Mouse (Mus musculus) right cerebral cortex, postnatal 4 days (tissue): ENCODE measurements around the gene Gas2l3.

ENCODE experiments used
- DNase-seq: peaks from one replicate; pipeline ENCODE4 v3.0.0-alpha.2; 2022

Gene Gas2l3

DNA sequence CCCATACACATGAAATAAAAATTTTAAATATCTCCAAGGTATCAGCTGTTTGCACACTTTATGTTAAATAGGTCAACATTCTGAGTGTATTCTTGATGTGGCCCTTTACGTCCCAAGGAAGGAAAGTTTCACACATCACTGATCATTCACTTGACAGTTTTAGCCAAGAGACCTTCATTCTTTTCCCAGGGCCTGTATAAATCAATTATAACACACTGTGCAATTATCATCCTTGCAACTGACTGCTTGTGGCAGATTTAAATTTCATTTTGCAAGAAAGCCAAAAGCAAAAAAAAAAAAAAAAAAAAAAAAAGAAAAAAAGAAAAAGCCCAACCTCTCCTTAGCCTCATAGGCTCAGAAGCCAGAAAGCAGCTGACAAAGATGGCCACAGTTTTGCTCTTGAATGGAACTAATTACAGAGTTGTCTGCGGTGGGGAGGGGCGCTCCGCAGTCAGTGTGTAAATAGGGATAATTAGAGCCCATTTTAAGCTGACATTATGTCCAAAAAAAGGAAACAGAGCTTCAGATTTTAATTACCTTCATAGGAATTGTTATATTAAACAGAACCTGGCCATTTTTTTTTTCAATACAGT lies 52.1 kb downstream of the Gas2l3 start:
- peak; percentile 17 for DNase-seq

DNA sequence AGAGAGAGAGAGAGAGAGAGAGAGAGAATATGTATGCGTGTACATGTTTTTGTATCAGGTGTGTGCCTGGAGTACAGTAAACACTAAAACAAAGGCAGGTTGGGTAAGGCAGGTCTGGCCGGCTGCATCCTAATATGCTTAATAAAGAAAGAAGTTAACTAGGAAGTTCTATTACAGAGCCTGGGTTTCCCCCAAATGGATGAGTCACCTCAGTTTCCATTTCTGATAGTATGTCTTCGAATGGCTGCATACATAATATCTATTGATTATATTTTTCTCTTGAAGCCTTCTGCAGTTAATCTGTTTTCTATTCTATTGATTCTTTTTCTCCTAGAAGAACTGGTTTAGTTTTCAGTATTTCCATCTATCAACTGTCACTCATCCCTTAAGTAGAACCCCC lies 57.3 kb downstream of the Gas2l3 start:
- no peak for DNase-seq

DNA sequence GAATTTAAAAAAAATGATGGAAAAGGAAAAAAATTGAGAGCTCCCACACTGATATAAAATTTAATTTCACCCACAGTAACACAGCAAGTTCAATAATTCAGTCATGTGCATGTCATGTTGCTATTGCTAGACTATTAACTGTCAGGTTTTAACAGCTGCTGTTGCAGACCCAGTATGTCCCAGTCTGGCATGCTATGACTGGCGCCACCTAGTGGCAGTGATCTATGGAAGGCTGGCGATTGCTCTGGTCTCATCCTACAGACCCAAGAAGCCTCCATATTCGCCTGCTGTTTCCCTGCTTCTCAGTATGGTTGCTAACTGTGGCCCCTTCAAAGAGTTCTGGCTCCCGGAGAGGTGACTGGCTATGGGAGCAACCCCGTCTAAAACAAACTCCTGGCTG lies 60.3 kb downstream of the Gas2l3 start:
- peak; percentile 77 for DNase-seq

DNA sequence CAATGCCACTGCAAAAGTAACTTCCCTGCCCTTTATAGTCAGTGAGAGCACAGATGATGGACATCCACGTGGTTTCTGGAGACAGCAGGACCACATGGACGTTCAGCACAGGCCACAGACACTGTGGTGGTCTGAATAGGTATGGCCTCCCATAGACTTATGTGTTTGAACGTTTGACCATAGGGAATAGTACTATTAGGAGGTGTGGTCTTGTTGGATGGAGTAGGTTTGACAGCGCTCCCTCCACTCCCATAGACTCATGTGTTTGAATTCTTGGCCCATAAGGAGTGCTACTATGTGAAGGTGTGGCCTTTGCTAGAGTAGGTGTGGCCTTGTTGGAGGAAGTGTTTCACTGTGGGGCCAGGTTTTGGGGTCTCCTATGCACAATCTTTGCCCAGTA lies 66.0 kb downstream of the Gas2l3 start:
- DNase-seq: no peak

DNA sequence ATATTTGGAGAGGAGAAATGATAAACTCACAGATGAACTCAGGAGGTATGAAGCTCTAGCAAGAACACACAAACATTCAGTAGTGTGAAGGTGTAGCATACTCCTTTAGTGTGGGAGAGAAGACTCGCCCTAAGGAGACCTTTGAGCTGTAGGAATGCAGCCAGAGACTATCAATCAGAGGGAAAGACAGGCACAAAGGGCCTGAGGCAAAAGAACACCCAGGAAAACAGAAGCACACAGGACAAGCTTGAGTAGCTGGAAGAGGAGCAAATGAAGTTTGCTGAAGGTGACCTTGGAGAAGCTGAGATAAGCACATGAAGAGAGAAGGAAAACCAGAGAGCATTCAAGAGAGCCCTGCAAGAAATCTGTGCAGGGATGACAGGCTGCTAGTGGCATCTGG lies 73.7 kb downstream of the Gas2l3 start:
- no peak for DNase-seq

DNA sequence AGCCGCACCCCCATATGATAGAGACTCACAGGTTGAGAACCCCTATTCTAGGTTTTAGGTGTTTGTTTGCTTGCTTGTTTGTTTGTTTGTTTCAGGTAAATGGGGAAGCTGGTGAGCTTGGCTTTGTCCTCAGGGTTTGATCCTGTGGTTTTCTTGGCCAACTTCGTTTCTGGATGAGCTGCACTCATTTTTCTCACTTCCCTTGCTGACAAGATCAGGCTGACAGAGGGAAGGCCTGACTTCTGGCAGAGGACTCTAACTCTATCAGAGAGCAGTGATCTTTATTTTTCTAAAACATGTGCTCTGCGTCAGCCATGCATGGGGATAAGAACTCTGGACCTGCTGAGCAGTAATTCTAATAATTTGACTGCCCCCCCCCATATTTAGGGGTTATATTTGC lies 84.8 kb downstream of the Gas2l3 start:
- no peak for DNase-seq
